Mouse (Mus musculus) limb, embryonic 15.5 days (tissue): ENCODE results near the gene Chrm1. TPM values are rescaled to one million over a fixed set of nuclear protein-coding genes. Genes with fewer than 3 reads are reported as not detected.
A peak's percentile ranks its signal among the peaks of the same experiment; 100 is the strongest.

Source experiments
- ATAC-seq: fragments of 200-750 bp; cut with Nextera tagmentation; 2 replicates; pipeline ENCODE4 v1.8.0; 2017; ENCODE audit warnings: low read depth, moderate TSS enrichment; ENCODE audit not compliant: insufficient number of reproducible peaks, low FRiP score, low TSS enrichment
- H3K27ac ChIP-seq: fragments of 300-500 bp; sonication (generic); 2 replicates; pipeline ENCODE4 v1.5.1; 2015; ENCODE audit warnings: moderate library complexity, mild to moderate bottlenecking, inconsistent platforms
- H3K27me3 ChIP-seq: fragments of 300-500 bp; sonication (generic); 2 replicates; pipeline ENCODE4 v1.6.1; 2015; ENCODE audit warnings: inconsistent platforms
- H3K36me3 ChIP-seq: fragments of 300-500 bp; sonication (generic); 2 replicates; pipeline ENCODE4 v1.6.1; 2015; ENCODE audit warnings: inconsistent platforms
- H3K4me1 ChIP-seq: fragments of 300-500 bp; sonication (generic); 2 replicates; pipeline ENCODE4 v1.6.1; 2015; ENCODE audit warnings: inconsistent platforms
- H3K4me2 ChIP-seq: fragments of 300-500 bp; sonication (generic); 2 replicates; pipeline ENCODE4 v1.6.1; 2015; ENCODE audit warnings: mild to moderate bottlenecking, inconsistent platforms
- H3K4me3 ChIP-seq: fragments of 300-500 bp; sonication (generic); 2 replicates; pipeline ENCODE4 v1.5.1; 2015; ENCODE audit warnings: mild to moderate bottlenecking, inconsistent platforms
- H3K9ac ChIP-seq: fragments of 300-500 bp; sonication (generic); 2 replicates; pipeline ENCODE4 v1.6.1; 2015; ENCODE audit warnings: inconsistent platforms
- H3K9me3 ChIP-seq: fragments of 300-500 bp; sonication (generic); 2 replicates; pipeline ENCODE4 v1.6.1; 2016; ENCODE audit warnings: inconsistent platforms
- WGBS: fragments of 180-500 bp; shearing (Covaris S2); methylation state at CpG from one replicate; pipeline ENCODE4 v1.1.7; 2015; 5-methylcytosine and 5-hydroxymethylcytosine counted together
- polyA plus RNA-seq: library from polyadenylated mRNA; unstranded; fragments of >200 nt; fragmentation: Nextera tagmentation; extraction: Ambion mirVana; gene quantifications from 2 replicates; pipeline ENCODE4 v1.2.1, GENCODE M21; 2015

Chrm1 gene
- polyA plus RNA-seq, 1 experiment from 2014 or later: 0.18 TPM

GRCm38 (mm10) chr19:8691871-8692539, 28.4 kb downstream of the Chrm1 start:
- Histone ChIP-seq H3K4me1 (no peaks in the 10 kb centered on the region), H3K9me3 (no peaks in the 10 kb centered on the region), H3K4me2 (no peak overlapping the region), H3K9ac (no peak overlapping the region), H3K4me3 (no peak overlapping the region), H3K27ac (no peak overlapping the region), H3K27me3 (no peaks in the 10 kb centered on the region), H3K36me3 (no peaks in the 10 kb centered on the region)
- no peak for ATAC-seq
- WGBS: 59% methylated on average over 9 of the region's 9 CpGs

- no peak for ATAC-seq
- H3K27ac ChIP-seq: no peak overlapping the region
- no peaks in the 10 kb centered on the region for H3K4me1 ChIP-seq
- 67% methylated on average over 5 of the region's 5 CpGs for WGBS
- no peaks in the 10 kb centered on the region for H3K36me3 ChIP-seq
- no peaks in the 10 kb centered on the region for H3K27me3 ChIP-seq
- no peak overlapping the region for H3K4me2 ChIP-seq
- H3K9ac ChIP-seq: no peak overlapping the region
- H3K9me3 ChIP-seq: no peaks in the 10 kb centered on the region
- no peak overlapping the region for H3K4me3 ChIP-seq
These were observed 29.2 kb downstream of the Chrm1 start for GRCm38 (mm10) chr19:8692740-8693139.

- H3K4me3 ChIP-seq: no peak overlapping the region
- H3K4me2 ChIP-seq: no peak overlapping the region
- H3K27ac ChIP-seq: no peak overlapping the region
- ATAC-seq: peak; percentile 53; the same call in 1 of the 2 replicates
- H3K27me3 ChIP-seq: no peaks in the 10 kb centered on the region
- no peaks in the 10 kb centered on the region for H3K36me3 ChIP-seq
- 51% methylated on average over 6 of the region's 6 CpGs for WGBS
- H3K9ac ChIP-seq: no peak overlapping the region
- no peaks in the 10 kb centered on the region for H3K4me1 ChIP-seq
- no peaks in the 10 kb centered on the region for H3K9me3 ChIP-seq
These were observed 31.7 kb downstream of the Chrm1 start for GRCm38 (mm10) chr19:8695330-8695729.

GRCm38 (mm10) chr19:8699652-8700051, 36.1 kb downstream of the Chrm1 start:
- no peak overlapping the region for H3K4me3 ChIP-seq
- 80% methylated on average over 9 of the region's 9 CpGs for WGBS
- H3K4me1 ChIP-seq: peaks cover 3% of the 10 kb centered on the region; the same call in 1 of the 2 replicates
- no peaks in the 10 kb centered on the region for H3K9me3 ChIP-seq
- no peak overlapping the region for H3K4me2 ChIP-seq
- H3K27ac ChIP-seq: no peak overlapping the region
- no peaks in the 10 kb centered on the region for H3K36me3 ChIP-seq
- H3K9ac ChIP-seq: no peak overlapping the region
- H3K27me3 ChIP-seq: no peaks in the 10 kb centered on the region
- no peak for ATAC-seq

DNA sequence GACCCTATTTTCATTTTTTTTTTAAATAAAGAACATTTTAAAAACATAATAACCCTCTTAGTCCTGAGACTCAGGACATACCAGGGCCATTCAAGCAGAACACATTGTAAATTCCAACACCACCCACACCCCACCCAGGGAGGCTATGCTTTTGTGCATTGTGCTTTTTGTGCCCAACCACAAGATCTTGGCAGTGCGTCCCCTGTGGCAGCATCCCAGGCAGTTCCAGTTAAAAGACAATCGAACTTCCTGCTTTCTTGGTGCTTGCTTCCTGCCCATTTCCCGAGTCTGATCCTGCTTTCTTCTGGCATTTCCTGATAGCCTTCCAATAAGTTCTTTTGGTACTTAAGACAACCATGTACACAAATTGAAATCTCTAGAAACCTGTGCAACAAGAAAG, 38.9 kb downstream of the Chrm1 start:
- WGBS: 42% methylated on average over 3 of the region's 3 CpGs
- Histone ChIP-seq H3K9me3 (no peaks in the 10 kb centered on the region), H3K27me3 (no peaks in the 10 kb centered on the region), H3K4me1 (peaks cover 6% of the 10 kb centered on the region; the same call in 1 of the 2 replicates), H3K27ac (0 out of 2 replicates have a peak overlapping the region, but pooled peaks have one; percentile 18), H3K9ac (no peak overlapping the region), H3K4me2 (no peak overlapping the region), H3K36me3 (peaks cover 8% of the 10 kb centered on the region), H3K4me3 (no peak overlapping the region)
- ATAC-seq: no peak

DNA sequence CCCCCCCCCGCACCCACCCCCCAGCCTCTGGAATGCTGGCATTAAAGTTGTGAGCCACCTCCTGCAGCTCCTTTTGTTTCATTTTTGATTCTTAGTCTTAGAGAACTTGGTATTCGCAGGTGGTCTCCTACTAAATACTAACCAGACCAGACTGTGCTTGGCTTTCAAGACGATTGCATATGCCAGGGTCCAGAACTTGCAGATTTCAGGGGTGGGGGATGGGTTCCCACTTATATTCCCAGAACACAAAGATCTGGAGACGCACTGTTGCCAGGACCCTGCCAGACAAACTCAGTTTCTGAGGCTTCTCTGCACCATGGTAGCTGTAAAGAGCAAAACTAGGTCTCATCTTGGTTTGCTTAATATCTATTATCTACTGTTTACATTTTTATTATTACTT, 40.0 kb downstream of the Chrm1 start:
- 56% methylated on average over 4 of the region's 4 CpGs for whole genome bisulfite sequencing
- no peak overlapping the region for H3K9ac ChIP-seq
- H3K27me3 ChIP-seq: no peaks in the 10 kb centered on the region
- H3K36me3 ChIP-seq: peaks cover 19% of the 10 kb centered on the region
- H3K4me2 ChIP-seq: no peak overlapping the region
- H3K27ac ChIP-seq: no peak overlapping the region
- no peak overlapping the region for H3K4me3 ChIP-seq
- peaks cover 6% of the 10 kb centered on the region; the same call in 1 of the 2 replicates for H3K4me1 ChIP-seq
- no peaks in the 10 kb centered on the region for H3K9me3 ChIP-seq
- ATAC-seq: no peak

DNA sequence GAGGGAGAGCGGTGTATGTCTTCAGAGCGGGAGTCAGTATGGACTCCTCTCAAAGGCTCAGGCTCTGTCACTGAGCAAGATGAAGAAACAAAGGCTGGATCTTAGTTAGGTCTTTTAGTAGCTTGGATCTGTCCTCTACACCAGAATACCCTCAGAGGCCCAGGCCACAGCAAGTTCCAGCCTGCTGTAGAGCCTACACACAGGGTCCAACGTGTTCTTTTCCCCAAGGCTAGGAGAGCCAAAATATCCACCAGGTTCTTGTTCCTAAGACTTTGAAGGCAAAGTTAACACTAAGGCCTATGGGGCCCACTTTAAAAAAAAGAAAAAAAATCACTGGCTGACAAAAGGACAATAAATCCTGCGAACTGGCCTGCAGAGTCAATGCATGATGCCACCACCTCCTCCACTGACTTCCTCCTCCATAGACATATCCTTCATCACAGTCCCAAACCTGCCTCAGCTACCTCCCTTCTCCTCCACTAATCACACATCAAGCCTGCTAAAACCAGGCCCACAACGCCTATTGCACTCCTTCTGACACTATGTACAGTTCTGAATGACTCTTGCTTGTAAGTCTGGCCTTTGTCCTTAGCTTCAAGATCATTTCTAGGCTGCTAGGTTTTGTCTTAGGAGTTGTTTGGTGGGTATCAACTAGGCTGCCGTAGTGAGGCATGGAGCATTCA, 41.6 kb downstream of the Chrm1 start:
- WGBS: 76% methylated on average over 6 of the region's 6 CpGs
- no peak overlapping the region; the same call in 1 of the 2 replicates for H3K27ac ChIP-seq
- no peak for ATAC-seq
- peaks cover 35% of the 10 kb centered on the region for H3K36me3 ChIP-seq
- H3K9ac ChIP-seq: no peak overlapping the region
- no peaks in the 10 kb centered on the region for H3K9me3 ChIP-seq
- no peak overlapping the region for H3K4me3 ChIP-seq
- no peaks in the 10 kb centered on the region for H3K27me3 ChIP-seq
- H3K4me2 ChIP-seq: no peak overlapping the region
- peaks cover 9% of the 10 kb centered on the region; the same call in 1 of the 2 replicates for H3K4me1 ChIP-seq

- Histone ChIP-seq H3K4me3 (no peak overlapping the region), H3K36me3 (peaks cover 42% of the 10 kb centered on the region)
These were observed 42.6 kb downstream of the Chrm1 start for GRCm38 (mm10) chr19:8706132-8706667.

DNA sequence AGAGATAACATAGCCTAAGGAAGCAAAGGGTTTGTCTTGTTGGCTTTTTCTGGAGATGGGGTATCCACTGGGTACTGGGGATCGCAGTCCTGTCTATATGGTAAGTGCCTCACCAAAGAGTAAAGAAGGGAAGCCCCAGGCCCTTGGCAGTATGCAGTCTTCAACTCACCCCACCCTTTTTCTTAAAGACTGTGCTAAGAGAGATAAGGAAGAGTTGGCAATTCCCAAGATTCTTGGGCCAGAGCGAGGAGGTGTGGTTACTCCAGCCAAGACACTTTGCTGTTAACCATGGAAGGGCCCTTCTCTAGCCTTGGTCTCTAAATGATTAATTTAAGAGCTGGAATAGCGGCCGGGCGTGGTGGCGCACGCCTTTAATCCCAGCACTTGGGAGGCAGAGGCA, 43.3 kb downstream of the Chrm1 start:
- WGBS: 95% methylated on average over 7 of the region's 7 CpGs
- Histone ChIP-seq H3K36me3 (peaks cover 45% of the 10 kb centered on the region), H3K4me1 (peaks cover 22% of the 10 kb centered on the region), H3K9me3 (no peaks in the 10 kb centered on the region), H3K9ac (no peak overlapping the region), H3K4me2 (no peak overlapping the region), H3K27me3 (no peaks in the 10 kb centered on the region), H3K4me3 (no peak overlapping the region), H3K27ac (no peak overlapping the region)
- ATAC-seq: no peak

More at GRCm38 (mm10) chr19:8706132-8706667, 42.6 kb downstream of the Chrm1 start:
- H3K27me3 ChIP-seq: no peaks in the 10 kb centered on the region
- ATAC-seq: no peak
- no peaks in the 10 kb centered on the region for H3K9me3 ChIP-seq
- no peak overlapping the region for H3K4me2 ChIP-seq
- H3K9ac ChIP-seq: no peak overlapping the region
- H3K4me1 ChIP-seq: peaks cover 16% of the 10 kb centered on the region; the same call in 1 of the 2 replicates
- H3K27ac ChIP-seq: no peak overlapping the region
- 62% methylated on average over 7 of the region's 7 CpGs for WGBS

- no peak overlapping the region for H3K27ac ChIP-seq
- no peaks in the 10 kb centered on the region for H3K9me3 ChIP-seq
- H3K9ac ChIP-seq: no peak overlapping the region
- H3K4me2 ChIP-seq: no peak overlapping the region
- peaks cover 29% of the 10 kb centered on the region for H3K4me1 ChIP-seq
- H3K27me3 ChIP-seq: no peaks in the 10 kb centered on the region
- no peak overlapping the region for H3K4me3 ChIP-seq
- 89% methylated on average over 8 of the region's 8 CpGs for WGBS
- peaks cover 45% of the 10 kb centered on the region for H3K36me3 ChIP-seq
- ATAC-seq: no peak
These were observed 45.4 kb downstream of the Chrm1 start for GRCm38 (mm10) chr19:8708954-8709353.

- H3K4me3 ChIP-seq: no peak overlapping the region
- WGBS: 72% methylated on average over 2 of the region's 2 CpGs
- H3K27me3 ChIP-seq: no peaks in the 10 kb centered on the region
- H3K36me3 ChIP-seq: peaks cover 45% of the 10 kb centered on the region
- 0 out of 2 replicates have a peak overlapping the region, but pooled peaks have one; percentile 8 for H3K4me2 ChIP-seq
- H3K9ac ChIP-seq: no peak overlapping the region
- H3K4me1 ChIP-seq: peaks cover 31% of the 10 kb centered on the region
- no peaks in the 10 kb centered on the region for H3K9me3 ChIP-seq
- ATAC-seq: no peak
- H3K27ac ChIP-seq: peak overlapping the region; percentile 55
These were observed 46.5 kb downstream of the Chrm1 start for GRCm38 (mm10) chr19:8710057-8710456.

DNA sequence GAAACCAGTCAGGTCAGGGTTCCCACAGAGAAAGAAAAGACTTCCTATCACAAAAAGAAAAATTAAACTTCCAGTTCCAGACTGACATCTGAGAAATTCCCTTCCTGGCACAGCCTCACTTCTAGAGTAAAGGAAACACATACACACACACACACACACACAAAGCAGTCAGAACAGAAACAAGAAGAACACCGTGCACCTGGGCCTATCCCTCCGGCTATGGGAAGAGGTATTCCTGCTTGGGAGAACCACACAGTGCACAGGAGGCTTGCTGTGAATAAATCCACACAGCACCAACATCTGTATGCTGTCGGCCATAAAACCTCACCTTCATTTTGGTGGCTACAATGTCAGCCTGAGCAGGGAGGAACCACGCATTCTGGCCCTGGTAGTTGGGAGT, 47.9 kb downstream of the Chrm1 start:
- no peak for ATAC-seq
- H3K4me2 ChIP-seq: peak overlapping the region; percentile 50
- H3K36me3 ChIP-seq: peaks cover 44% of the 10 kb centered on the region
- H3K9me3 ChIP-seq: no peaks in the 10 kb centered on the region
- no peaks in the 10 kb centered on the region for H3K27me3 ChIP-seq
- H3K27ac ChIP-seq: peak overlapping the region; percentile 92
- H3K4me3 ChIP-seq: peak overlapping the region; percentile 89
- peaks cover 30% of the 10 kb centered on the region for H3K4me1 ChIP-seq
- WGBS: 46% methylated on average over 4 of the region's 4 CpGs
- H3K9ac ChIP-seq: no peak overlapping the region
